In genomic region chr2:160148936-160149335, GRCm38 (mm10) we compare ENCODE assay signal across 18 mouse cellular contexts.
DNase-seq lines count a peak whose midpoint lies in the region; TF ChIP-seq lines count a peak whose summit lies in the region.
"Had no signal": no experiment of that assay in that cellular context is flagged by ENCODE, and none has a peak within 500 bp of the region (broad histone marks: within the 10 kb centered on the region; RNA-seq: fewer than 3 reads in every experiment).

No protein-coding gene starts in this region.

- H3K27me3 ChIP-seq in E14TG2a.4 (ENCODE audit: insufficient read depth, low read length) = no peaks in the 10 kb centered on the region
- H3K27me3 ChIP-seq: embryonic facial prominence, embryonic 12.5 days; forebrain, embryonic 13.5 days; forebrain, embryonic 15.5 days; Patski had no signal

- H3K9me3 ChIP-seq in E14TG2a.4 (ENCODE audit: low read length) = no peaks in the 10 kb centered on the region
- H3K9me3 ChIP-seq: embryonic facial prominence, embryonic 10.5 days; embryonic facial prominence, embryonic 12.5 days; forebrain, embryonic 13.5 days; forebrain, embryonic 15.5 days had no signal

- peaks cover 7% of the 10 kb centered on the region; the same call in 1 of the 2 replicates for H3K4me1 ChIP-seq in E14TG2a.4 (replicated peaks; ENCODE audit: low read depth, low read length)
- H3K4me1 ChIP-seq: forebrain, embryonic 13.5 days; forebrain, embryonic 15.5 days had no signal

- peak; percentile 5 for DNase-seq in R1 (ENCODE audit: low read depth, low spot score)
- DNase-seq in embryo, embryonic 9.5 days (ENCODE audit: extremely low spot score) = no peak
- no peak for DNase-seq in right cerebral cortex, postnatal 10 days (ENCODE audit: low spot score in 2 of 2)
- DNase-seq in frontal cortex, adult 2 months (ENCODE audit: extremely low spot score in 1 of 2, low spot score in 1 of 2) = no peak
- DNase-seq: adrenal gland, postnatal 10 days; adrenal gland, postnatal 25 days; cerebellum, adult 11 months; cerebellum, adult 8-10 months; cerebellum, adult 9-11 months; embryo, embryonic 11 days; forebrain, postnatal 0 days had no signal

- H3K36me3 ChIP-seq in E14TG2a.4 (ENCODE audit: insufficient read depth, low read length) = no peaks in the 10 kb centered on the region
- H3K36me3 ChIP-seq: embryonic facial prominence, embryonic 10.5 days; embryonic facial prominence, embryonic 12.5 days; forebrain, embryonic 15.5 days; G1E had no signal

- no peak for TF ChIP-seq CTCF in E14TG2a.4 (conservative IDR thresholded peaks at IDR 0.05; ENCODE audit: low read length)

- peak overlapping the region; percentile 57 for H3K4me3 ChIP-seq in E14TG2a.4 (replicated peaks; ENCODE audit: low read length)
- H3K4me3 ChIP-seq: embryonic facial prominence, embryonic 10.5 days; embryonic facial prominence, embryonic 12.5 days; forebrain, embryonic 13.5 days; forebrain, embryonic 15.5 days had no signal
